In the genomic region with DNA sequence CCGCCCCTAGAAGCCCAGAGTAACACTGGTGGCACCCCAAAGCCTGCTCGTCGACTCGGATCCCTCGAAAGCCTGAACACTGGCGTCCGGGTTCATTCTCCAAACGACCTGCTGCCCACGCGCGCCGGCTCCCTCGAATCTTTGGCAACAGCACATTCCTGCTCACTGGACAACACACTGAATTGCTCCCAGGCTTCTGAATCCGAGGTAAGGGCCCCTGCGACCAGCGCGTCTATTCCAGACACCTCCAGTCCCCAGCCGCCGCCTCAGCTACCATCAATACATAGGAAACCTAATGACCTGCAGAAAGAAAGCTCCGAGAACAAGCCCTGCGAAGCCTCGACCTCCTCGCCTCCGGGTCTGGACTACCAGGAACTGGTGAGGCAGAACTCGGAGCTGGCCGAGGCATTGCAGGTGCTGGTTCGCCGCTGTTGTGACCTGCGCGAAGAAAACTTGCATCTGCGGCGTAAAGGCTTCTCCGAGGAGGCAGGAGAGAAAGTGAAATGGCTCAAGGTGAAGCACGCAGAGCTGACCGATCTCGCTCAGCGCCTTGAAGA, we compare ENCODE assay signal across 8 mouse cellular contexts. TPM values are rescaled to one million over a fixed set of nuclear protein-coding genes. Genes with fewer than 3 reads are reported as not detected.
DNase-seq lines count a peak whose midpoint lies in the region; ATAC-seq and TF ChIP-seq lines count a peak whose summit lies in the region.

No protein-coding gene starts in this region.

- no peaks in the 10 kb centered on the region for H3K27me3 ChIP-seq in testis, adult 2 months (ENCODE audit: control insufficient read depth, insufficient read depth, low read length)
- peaks cover 65% of the 10 kb centered on the region for H3K27me3 ChIP-seq in liver, embryonic 15.5 days
- 0 out of 2 replicates have a peak, but pooled peaks cover 3% of the 10 kb centered on the region for H3K27me3 ChIP-seq in stomach, embryonic 14.5 days (ENCODE audit: control insufficient read depth, insufficient read depth, low read length)

- no peak overlapping the region for H3K27ac ChIP-seq in gastrocnemius, adult 2 months
- peak overlapping the region; percentile 93; the same call in 1 of the 2 replicates for H3K27ac ChIP-seq in testis, adult 2 months (ENCODE audit: control insufficient read depth, insufficient read depth, low read depth, low read length)
- no peak overlapping the region for H3K27ac ChIP-seq in liver, embryonic 15.5 days (replicated peaks)
- no peak overlapping the region for H3K27ac ChIP-seq in stomach, embryonic 14.5 days (ENCODE audit: low read length)

- no peak for TF ChIP-seq CTCF in gastrocnemius, adult 2 months (IDR thresholded peaks at IDR 0.05)
- TF ChIP-seq CTCF in testis, adult 2 months (IDR thresholded peaks at IDR 0.05; ENCODE audit: control insufficient read depth, insufficient read depth, insufficient replicate concordance, low read depth, low read length) = no peak

- under 1% methylated on average over 37 of the region's 37 CpGs for WGBS in liver, embryonic 15.5 days (ENCODE audit: insufficient replicate concordance)
- WGBS in stomach, embryonic 14.5 days = 1% methylated on average over 37 of the region's 37 CpGs

- peak; percentile 43 for ATAC-seq in liver, embryonic 15.5 days (ENCODE audit: insufficient read depth)
- peak; percentile 6 for ATAC-seq in stomach, embryonic 14.5 days (ENCODE audit: insufficient number of reproducible peaks, insufficient read depth, low FRiP score, low read depth)

- H3K9me3 ChIP-seq in liver, embryonic 15.5 days (replicated peaks) = no peaks in the 10 kb centered on the region
- no peaks in the 10 kb centered on the region for H3K9me3 ChIP-seq in stomach, embryonic 14.5 days (ENCODE audit: control insufficient read depth, low read depth, low read length)

- H3K4me2 ChIP-seq in liver, embryonic 15.5 days = peak overlapping the region; percentile 99
- peak overlapping the region; percentile 100 for H3K4me2 ChIP-seq in stomach, embryonic 14.5 days (replicated peaks; ENCODE audit: low read depth, low read length)

- peak overlapping the region; percentile 48 for H3K9ac ChIP-seq in liver, embryonic 15.5 days
- no peak overlapping the region for H3K9ac ChIP-seq in stomach, embryonic 14.5 days (replicated peaks; ENCODE audit: low read depth, low read length)

- H3K36me3 ChIP-seq in testis, adult 2 months (ENCODE audit: control insufficient read depth, insufficient read depth, low read length) = no peaks in the 10 kb centered on the region
- H3K36me3 ChIP-seq in liver, embryonic 15.5 days (replicated peaks) = no peaks in the 10 kb centered on the region
- no peaks in the 10 kb centered on the region for H3K36me3 ChIP-seq in stomach, embryonic 14.5 days (ENCODE audit: control insufficient read depth, insufficient read depth, low read length)

- TF ChIP-seq POLR2A in testis, adult 2 months (IDR thresholded peaks at IDR 0.05; ENCODE audit: control insufficient read depth, low read depth, low read length) = no peak

- H3K4me3 ChIP-seq in gastrocnemius, adult 2 months = peak overlapping the region; percentile 88
- peak overlapping the region; percentile 72 for H3K4me3 ChIP-seq in testis, adult 2 months (ENCODE audit: control insufficient read depth, low read depth, low read length)
- peak overlapping the region; percentile 67 for H3K4me3 ChIP-seq in liver, embryonic 15.5 days (replicated peaks)
- H3K4me3 ChIP-seq in stomach, embryonic 14.5 days (ENCODE audit: low read depth, low read length) = peak overlapping the region; percentile 57

- intact Hi-C loops in gastrocnemius, adult 2 months (cut with DNase I) = loop anchor here (1.0 to 5.0 kb wide), 3 partner anchors 62 to 77 kb away; a partner anchor contains a TSS
- intact Hi-C loops in heart, postnatal 36 days (cut with DNase I) = loop anchor here (1.0 to 10.0 kb wide), 5 partner anchors 25 to 195 kb away; a partner anchor contains a TSS

- peak; percentile 39 for DNase-seq in gastrocnemius, adult 2 months
- no peak for DNase-seq in gastrocnemius, postnatal 25 days
- no peak for DNase-seq in testis, postnatal 10 days (ENCODE audit: low spot score)
- peak; percentile 40 to 41 for DNase-seq in heart, postnatal 36 days
- DNase-seq in ovary, adult 18-20 months (ENCODE audit: low spot score) = no peak

- peaks cover 8% of the 10 kb centered on the region for H3K4me1 ChIP-seq in testis, adult 2 months (ENCODE audit: control insufficient read depth, insufficient read depth, low read length)
- peaks cover 27% of the 10 kb centered on the region for H3K4me1 ChIP-seq in liver, embryonic 15.5 days (replicated peaks)
- peaks cover 8% of the 10 kb centered on the region; the same call in 1 of the 2 replicates for H3K4me1 ChIP-seq in stomach, embryonic 14.5 days (ENCODE audit: control insufficient read depth, insufficient read depth, low read length)

RNA-seq across cellular contexts. Expression of a gene that starts 1.1 kb away (rescaled TPM):
- total RNA-seq in gastrocnemius, adult 2 months (2021) = under 1 TPM in 1 of 2 experiments, not detected in 1; 0.05 TPM
- not detected for total RNA-seq in gastrocnemius, postnatal 25 days (2021)
- polyA plus RNA-seq in testis, adult 2 months (2012; rRNA removed) = 159 and 181 TPM in 2 replicates
- total RNA-seq in heart, postnatal 36 days (2021) = under 1 TPM; 0.08 to 0.25 TPM
- polyA plus RNA-seq in liver, embryonic 15.5 days (2015; fragmentation: Nextera tagmentation; extraction: Ambion mirVana) = 0.06 and 0.09 TPM in 2 replicates
- 0.65 and 0.69 TPM in 2 replicates for polyA plus RNA-seq in stomach, embryonic 14.5 days (2014; fragmentation: Nextera tagmentation; extraction: Ambion mirVana)

RNA-seq across cellular contexts. Expression of a gene that starts 7.0 kb away (rescaled TPM):
- 100 to 1,000 TPM; 143 to 150 TPM for total RNA-seq in gastrocnemius, adult 2 months (2021)
- total RNA-seq in gastrocnemius, postnatal 25 days (2021) = 100 to 1,000 TPM; 129 to 132 TPM
- 65.9 and 80.1 TPM in 2 replicates for polyA plus RNA-seq in testis, adult 2 months (2012; rRNA removed)
- 100 to 1,000 TPM; 110 to 125 TPM for total RNA-seq in heart, postnatal 36 days (2021)
- 169 and 186 TPM in 2 replicates for polyA plus RNA-seq in liver, embryonic 15.5 days (2015; fragmentation: Nextera tagmentation; extraction: Ambion mirVana)
- 325 and 353 TPM in 2 replicates for polyA plus RNA-seq in stomach, embryonic 14.5 days (2014; fragmentation: Nextera tagmentation; extraction: Ambion mirVana)

RNA-seq across cellular contexts. Expression of a gene that starts 23.9 kb away (rescaled TPM):
- 1 to 10 TPM; 1.1 to 1.8 TPM for total RNA-seq in gastrocnemius, adult 2 months (2021)
- under 1 TPM; 0.83 to 0.97 TPM for total RNA-seq in gastrocnemius, postnatal 25 days (2021)
- 3.8 and 4.1 TPM in 2 replicates for polyA plus RNA-seq in testis, adult 2 months (2012; rRNA removed)
- total RNA-seq in heart, postnatal 36 days (2021) = 1 to 10 TPM; 2.2 to 2.3 TPM
- polyA plus RNA-seq in liver, embryonic 15.5 days (2015; fragmentation: Nextera tagmentation; extraction: Ambion mirVana) = 2.6 and 3.6 TPM in 2 replicates
- 4.8 and 5.2 TPM in 2 replicates for polyA plus RNA-seq in stomach, embryonic 14.5 days (2014; fragmentation: Nextera tagmentation; extraction: Ambion mirVana)

Comparison
In these comparisons a context has a peak if more than half of its experiments do, and no peak if none do; other contexts are left out.
1. DNase-seq: peak in gastrocnemius, adult 2 months (single experiment) and heart, postnatal 36 days (2 of 2); none in gastrocnemius, postnatal 25 days (single experiment), testis, postnatal 10 days (single experiment) and ovary, adult 18-20 months (single experiment).
2. Peak in every context shown above with its lines, with median percentiles within 50 percentile points of each other: H3K4me3 ChIP-seq.